12 mouse cellular contexts compared by ENCODE assay signal in the genomic region with DNA sequence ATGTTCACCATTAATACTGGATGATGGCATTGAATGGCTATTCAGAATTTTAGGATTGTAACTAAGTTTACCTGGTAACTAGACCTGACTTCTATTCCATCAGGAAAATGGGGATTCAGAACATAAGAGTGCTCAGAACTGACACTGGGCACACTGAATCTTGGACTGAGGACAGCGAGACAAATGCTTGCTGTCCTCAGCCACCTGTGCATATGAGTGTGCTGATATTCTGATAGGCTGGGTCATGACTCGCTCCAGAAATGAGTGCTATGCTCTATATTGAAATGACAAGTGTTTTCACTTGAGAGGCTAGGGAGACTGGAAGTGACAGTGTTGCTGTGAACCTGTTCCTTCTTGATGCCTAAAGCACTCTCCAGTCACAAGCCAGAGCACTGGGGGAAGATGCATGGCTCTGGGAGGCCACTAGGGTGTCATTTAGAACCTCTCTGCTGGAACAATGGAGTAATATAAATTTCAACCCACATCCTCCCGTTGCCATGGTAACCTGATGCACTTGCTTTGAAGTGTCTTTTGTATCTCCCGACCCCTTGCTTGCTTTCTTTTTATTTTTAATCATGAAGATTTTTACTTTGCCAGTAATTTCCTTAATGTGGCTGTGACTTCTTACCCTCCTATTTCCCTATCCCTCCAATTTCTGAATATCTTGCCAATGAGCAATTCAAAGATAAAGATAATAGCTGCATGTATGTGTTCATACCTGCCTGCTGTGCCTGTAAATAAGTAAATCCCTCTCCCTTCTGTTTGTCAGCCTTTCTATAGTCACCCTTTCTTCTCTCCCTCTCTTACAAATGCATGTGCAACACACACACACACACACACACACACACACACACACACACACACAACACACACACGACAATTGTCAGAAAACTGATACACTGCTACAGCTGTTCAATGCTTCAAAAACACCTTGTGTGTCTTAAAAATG.
DNase-seq lines count a peak whose midpoint lies in the region; ATAC-seq lines count a peak whose summit lies in the region.
"Had no signal": no experiment of that assay in that cellular context is flagged by ENCODE, and none has a peak within 500 bp of the region (broad histone marks: within the 10 kb centered on the region; RNA-seq: fewer than 3 reads in every experiment).

No protein-coding gene starts in this region.

- H3K27me3 ChIP-seq in hindbrain, embryonic 11.5 days (ENCODE audit: control insufficient read depth, insufficient read depth, low read length): no peaks in the 10 kb centered on the region
- H3K27me3 ChIP-seq in hindbrain, embryonic 10.5 days (ENCODE audit: insufficient read depth, poor library complexity, severe bottlenecking): no peaks in the 10 kb centered on the region
- no peaks in the 10 kb centered on the region for H3K27me3 ChIP-seq in neural tube, embryonic 11.5 days (ENCODE audit: control insufficient read depth, insufficient read depth, low read length)
- H3K27me3 ChIP-seq: embryonic facial prominence, embryonic 13.5 days; liver, embryonic 13.5 days had no signal

- peak; percentile 51 for DNase-seq in hindbrain, embryonic 11.5 days (ENCODE audit: low spot score)
- no peak for DNase-seq in hindbrain, embryonic 10.5 days (ENCODE audit: low spot score)
- DNase-seq in cerebellum, adult 9-10 months: peak; percentile 13
- peak; percentile 3 for DNase-seq in forelimb bud, embryonic 11.5 days (ENCODE audit: low read depth, low spot score)
- peak; percentile 65 for DNase-seq in neural tube, embryonic 11.5 days (ENCODE audit: low spot score)
- DNase-seq in kidney, adult 18-20 months: no peak
- DNase-seq: kidney, adult 9 months; liver, embryonic 13.5 days had no signal

- no peaks in the 10 kb centered on the region for H3K4me1 ChIP-seq in hindbrain, embryonic 11.5 days (replicated peaks; ENCODE audit: control insufficient read depth, insufficient read depth, low read length)
- peaks cover 7% of the 10 kb centered on the region; the same call in 1 of the 2 replicates for H3K4me1 ChIP-seq in hindbrain, embryonic 10.5 days (replicated peaks)
- no peaks in the 10 kb centered on the region for H3K4me1 ChIP-seq in neural tube, embryonic 11.5 days (ENCODE audit: control insufficient read depth, insufficient read depth, low read length)
- H3K4me1 ChIP-seq: embryonic facial prominence, embryonic 13.5 days; liver, embryonic 13.5 days had no signal

- 56% methylated on average over 5 of the region's 5 CpGs for whole genome bisulfite sequencing in hindbrain, embryonic 11.5 days
- WGBS in hindbrain, embryonic 10.5 days: 63% methylated on average over 5 of the region's 5 CpGs
- 42% methylated on average over 5 of the region's 5 CpGs for WGBS in neural tube, embryonic 11.5 days

- H3K27ac ChIP-seq in hindbrain, embryonic 11.5 days (ENCODE audit: low read depth, low read length): no peak overlapping the region
- no peak overlapping the region for H3K27ac ChIP-seq in hindbrain, embryonic 10.5 days
- no peak overlapping the region for H3K27ac ChIP-seq in neural tube, embryonic 11.5 days (ENCODE audit: low read depth, low read length)
- H3K27ac ChIP-seq: embryonic facial prominence, embryonic 13.5 days; liver, embryonic 13.5 days had no signal

- H3K36me3 ChIP-seq in hindbrain, embryonic 11.5 days (ENCODE audit: control insufficient read depth, insufficient read depth, low read length): no peaks in the 10 kb centered on the region
- no peaks in the 10 kb centered on the region for H3K36me3 ChIP-seq in hindbrain, embryonic 10.5 days
- H3K36me3 ChIP-seq in neural tube, embryonic 11.5 days (ENCODE audit: control insufficient read depth, insufficient read depth, low read length): no peaks in the 10 kb centered on the region
- H3K36me3 ChIP-seq: embryonic facial prominence, embryonic 13.5 days; liver, embryonic 13.5 days had no signal

- peak; percentile 87 for ATAC-seq in hindbrain, embryonic 11.5 days (ENCODE audit: low FRiP score)
- ATAC-seq in neural tube, embryonic 11.5 days (ENCODE audit: insufficient read depth, low FRiP score, low TSS enrichment): peak; percentile 87
- ATAC-seq in frontal cortex, adult (ENCODE audit: low TSS enrichment): no peak
- no peak for ATAC-seq in megakaryocyte, adult 5-6 weeks (ENCODE audit: poor library complexity, severe bottlenecking)

- H3K9ac ChIP-seq in hindbrain, embryonic 11.5 days (ENCODE audit: low read depth, low read length): no peak overlapping the region
- H3K9ac ChIP-seq in neural tube, embryonic 11.5 days (ENCODE audit: low read length): no peak overlapping the region
- H3K9ac ChIP-seq: embryonic facial prominence, embryonic 13.5 days; liver, embryonic 13.5 days had no signal

- no peak overlapping the region for H3K4me3 ChIP-seq in hindbrain, embryonic 11.5 days (ENCODE audit: low read depth, low read length)
- no peak overlapping the region for H3K4me3 ChIP-seq in hindbrain, embryonic 10.5 days
- H3K4me3 ChIP-seq in neural tube, embryonic 11.5 days (ENCODE audit: low read depth, low read length): no peak overlapping the region
- H3K4me3 ChIP-seq: embryonic facial prominence, embryonic 13.5 days; liver, embryonic 13.5 days; myocyte had no signal

- no peaks in the 10 kb centered on the region for H3K9me3 ChIP-seq in hindbrain, embryonic 11.5 days (ENCODE audit: control insufficient read depth, low read length)
- no peaks in the 10 kb centered on the region for H3K9me3 ChIP-seq in hindbrain, embryonic 10.5 days
- H3K9me3 ChIP-seq in neural tube, embryonic 11.5 days (ENCODE audit: control insufficient read depth, low read length): no peaks in the 10 kb centered on the region
- H3K9me3 ChIP-seq: embryonic facial prominence, embryonic 13.5 days; liver, embryonic 13.5 days had no signal

- no peak overlapping the region for H3K4me2 ChIP-seq in hindbrain, embryonic 11.5 days (replicated peaks; ENCODE audit: low read depth, low read length)
- no peak overlapping the region for H3K4me2 ChIP-seq in neural tube, embryonic 11.5 days (ENCODE audit: low read depth)
- H3K4me2 ChIP-seq: embryonic facial prominence, embryonic 13.5 days; liver, embryonic 13.5 days had no signal

Comparison
In these comparisons a context has a peak if more than half of its experiments do, and no peak if none do; other contexts are left out.
1. DNase-seq: peak in hindbrain, embryonic 11.5 days (single experiment), cerebellum, adult 9-10 months (single experiment), forelimb bud, embryonic 11.5 days (single experiment) and neural tube, embryonic 11.5 days (single experiment); none in hindbrain, embryonic 10.5 days (single experiment) and kidney, adult 18-20 months (single experiment).
2. ATAC-seq: peak in hindbrain, embryonic 11.5 days (single experiment) and neural tube, embryonic 11.5 days (single experiment); none in frontal cortex, adult (single experiment) and megakaryocyte, adult 5-6 weeks (single experiment).